Mouse (Mus musculus): ENCODE measurements at regions not wholly inside any gene's neighbourhood (a gene's known extent, or its start where the extent isn't known, plus 50 kb on each side); places are given as distances from the start of the nearest gene placed in this dataset.

DNA sequence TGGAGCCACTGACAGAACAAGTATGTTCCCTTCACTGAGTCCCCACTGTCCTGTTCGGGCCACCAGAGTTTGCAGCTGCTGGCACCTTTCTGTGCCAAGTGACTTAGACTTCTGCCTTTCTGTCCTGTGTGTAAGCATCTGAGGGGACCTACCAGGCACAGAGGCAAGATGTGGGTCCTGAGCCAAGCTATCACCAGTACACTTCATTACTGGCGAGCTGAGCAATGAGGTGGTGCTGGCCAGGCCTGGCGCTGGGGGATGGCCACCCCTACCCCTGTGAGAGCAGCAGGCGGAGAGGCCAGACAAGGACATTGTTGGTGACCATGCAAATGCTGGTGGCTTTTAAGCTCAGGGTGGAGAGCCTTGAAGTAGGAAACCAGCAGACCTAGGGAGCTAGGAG, 87.6 kb upstream of the Mrps6 start:
- DNase-seq (ENCODE audit: low spot score in 2 of 2): no peak

- DNase-seq (ENCODE audit: low spot score in 2 of 2): no peak
Measured at GRCm38 (mm10) chr16:91973183-91973582, 84.9 kb upstream of the Mrps6 start.

- DNase-seq (ENCODE audit: low spot score in 2 of 2): no peak
Measured at GRCm38 (mm10) chr16:91976194-91976805, 81.8 kb upstream of the Mrps6 start.

DNA sequence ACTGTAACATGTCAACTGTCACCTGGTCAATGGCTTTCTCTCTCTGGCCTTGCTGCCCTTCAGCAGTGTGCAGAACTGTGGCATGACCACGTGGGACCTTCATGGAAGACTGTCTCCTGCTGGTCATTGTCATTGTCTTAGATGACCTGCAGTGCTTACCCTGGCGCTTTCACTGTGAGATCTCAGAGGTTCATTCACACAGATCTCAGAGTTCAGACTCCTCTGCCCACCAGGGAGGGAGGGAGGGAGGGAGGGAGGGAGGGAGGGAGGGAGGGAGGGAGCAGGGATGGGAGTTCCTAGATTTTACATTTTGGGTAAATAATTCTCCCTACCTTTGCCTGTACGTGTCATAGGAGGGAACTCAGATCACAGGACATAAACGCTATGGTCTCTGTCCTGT, 79.6 kb upstream of the Mrps6 start:
- no peak for DNase-seq (ENCODE audit: low spot score in 2 of 2)

DNA sequence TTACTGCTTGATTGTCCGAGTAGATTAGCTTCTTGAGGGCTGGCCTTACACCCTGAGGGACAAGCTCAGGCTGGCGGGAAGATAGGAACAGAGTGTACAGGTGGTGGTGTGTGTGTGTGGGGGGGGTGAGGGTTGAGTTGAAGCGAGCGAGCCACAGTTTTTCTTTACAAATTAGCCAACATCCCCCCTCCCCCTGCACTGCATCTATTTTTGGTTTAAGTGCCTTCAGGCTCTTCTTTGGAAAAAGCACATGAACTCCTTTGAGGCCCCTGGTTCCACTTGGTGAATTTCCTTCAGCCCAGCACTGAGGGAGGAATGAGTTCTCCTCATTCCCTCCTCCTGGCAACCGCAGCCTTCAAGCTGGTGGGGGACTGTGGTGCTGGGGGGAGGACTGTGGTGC, 79.2 kb upstream of the Mrps6 start:
- DNase-seq (ENCODE audit: low spot score in 2 of 2): no peak

DNA sequence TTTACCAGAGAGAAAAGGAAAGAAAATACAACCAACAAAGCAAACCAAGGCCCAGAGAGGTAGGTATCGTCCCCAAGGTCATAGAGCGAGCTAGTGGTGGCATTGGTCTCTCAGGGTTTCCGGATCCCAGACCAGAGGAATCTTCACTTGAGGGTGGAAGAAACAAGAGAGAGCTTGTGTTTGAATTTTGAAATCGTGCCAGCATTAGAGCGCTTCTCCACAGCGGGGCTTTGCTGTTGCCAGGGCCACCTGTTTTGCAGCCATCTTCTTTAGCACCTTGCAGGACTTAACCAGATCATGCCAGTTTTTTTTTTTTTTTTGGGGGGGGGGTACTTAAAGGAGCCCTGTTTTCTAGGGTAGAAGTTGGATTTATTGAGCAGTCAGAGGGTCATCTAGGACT, 77.6 kb upstream of the Mrps6 start:
- no peak for DNase-seq (ENCODE audit: low spot score in 2 of 2)

GRCm38 (mm10) chr16:91985211-91985610, 72.9 kb upstream of the Mrps6 start:
- DNase-seq (ENCODE audit: low spot score in 2 of 2): no peak

DNA sequence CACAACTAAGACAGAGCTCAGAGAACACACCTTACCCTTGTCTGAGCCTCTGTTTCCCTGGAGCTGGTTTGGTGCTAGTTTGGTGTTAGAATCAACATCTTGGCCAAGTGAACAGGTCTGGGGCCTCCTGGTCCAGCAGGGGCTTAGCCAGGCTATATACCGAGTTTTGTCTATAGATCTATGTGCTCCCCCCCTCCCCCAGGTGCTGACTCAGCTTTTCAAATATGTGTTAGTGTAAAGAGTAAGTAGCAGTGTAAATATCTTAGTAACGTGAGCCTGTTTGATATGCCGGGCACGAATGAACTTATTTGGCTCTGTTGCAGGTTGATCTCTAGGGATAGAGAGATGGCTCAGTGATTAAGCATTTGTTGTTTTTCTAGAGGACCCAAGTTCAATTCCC, 68.7 kb upstream of the Mrps6 start:
- DNase-seq (ENCODE audit: low spot score in 2 of 2): no peak

DNA sequence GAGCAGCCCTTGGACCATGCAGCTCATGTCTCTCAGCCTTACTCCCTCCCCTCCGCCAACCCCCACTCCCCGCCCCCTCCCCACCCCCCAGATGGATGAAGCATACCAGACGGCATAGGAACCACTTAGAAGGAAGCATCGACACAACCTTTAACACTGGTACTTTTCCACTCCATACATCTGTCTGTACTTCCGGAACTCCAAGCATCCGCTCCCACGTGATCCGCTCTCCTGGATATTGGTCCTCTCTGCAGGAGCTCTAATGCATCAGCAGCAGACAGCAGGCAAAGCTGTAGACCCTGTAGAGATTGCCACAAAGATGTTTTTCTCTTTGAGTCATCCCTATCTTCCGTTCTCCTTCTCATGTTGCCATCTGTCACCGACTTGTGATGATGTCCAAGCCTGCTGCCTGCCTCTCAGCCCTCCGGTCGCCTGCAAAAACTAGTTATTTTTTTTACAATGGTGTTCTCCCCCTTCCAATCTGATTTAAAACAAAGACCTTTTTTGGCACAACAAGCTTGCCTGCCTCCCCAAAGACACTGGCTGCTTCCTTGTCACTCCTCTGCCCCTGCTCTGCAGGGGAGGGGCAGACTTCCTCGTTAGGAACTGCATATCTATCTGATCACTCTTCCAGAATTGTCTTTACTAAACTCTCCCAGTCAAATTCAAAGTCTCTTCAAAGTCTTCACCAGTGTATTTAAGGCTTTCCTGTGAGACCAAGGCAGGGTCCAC, 62.4 kb upstream of the Mrps6 start:
- DNase-seq (ENCODE audit: low spot score in 2 of 2): peak; percentile 40 to 47

DNA sequence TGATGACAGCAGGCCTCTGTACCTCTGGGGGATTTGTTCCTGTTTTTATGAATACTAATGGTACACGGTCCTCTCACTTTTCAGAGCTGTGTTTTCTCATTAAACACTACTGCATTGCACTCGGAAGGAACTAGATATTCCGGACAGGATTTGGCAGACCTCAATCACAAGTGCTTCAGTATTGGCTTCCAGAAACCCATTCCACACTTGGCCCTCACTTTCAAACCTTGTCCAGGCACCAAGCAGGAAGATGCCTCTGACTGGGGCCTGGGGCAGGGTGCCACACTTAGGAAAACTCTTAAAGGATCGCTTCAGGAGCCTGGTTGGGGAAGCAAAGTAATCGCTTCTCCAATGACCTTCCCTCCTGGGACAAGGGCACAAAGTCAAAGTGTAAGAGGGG, 50.7 kb upstream of the Mrps6 start:
- DNase-seq (ENCODE audit: low spot score in 2 of 2): no peak
